Mouse (Mus musculus): Measurements from ENCODE around the gene Olfml2b. TPM values are rescaled to one million over a fixed set of nuclear protein-coding genes. Genes with fewer than 3 reads are reported as not detected.

The Olfml2b gene
- polyA plus RNA-seq, 1 experiment from 2014 or later = 13.6 TPM

DNA sequence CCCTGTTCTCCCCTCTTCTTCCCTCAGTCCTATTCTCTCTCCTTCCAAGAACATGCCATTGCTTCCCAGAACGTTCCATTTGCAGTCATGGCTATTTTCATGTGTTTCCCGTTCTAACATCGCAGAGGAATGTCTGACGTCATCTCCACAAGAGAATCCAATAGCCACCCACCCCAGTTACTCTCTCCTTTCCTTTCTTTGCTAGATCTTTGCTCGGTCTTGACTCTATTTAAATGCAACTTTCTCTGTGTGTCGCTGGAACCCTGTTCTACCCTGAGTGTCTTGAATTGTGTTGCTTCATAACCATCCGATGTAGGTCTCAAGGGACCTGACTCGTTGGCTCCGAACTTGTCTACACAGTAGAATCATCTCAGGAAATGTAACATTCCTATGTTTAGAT lies 55.2 kb downstream of the Olfml2b start:
- Histone ChIP-seq H3K27me3 (no peaks in the 10 kb centered on the region), H3K4me2 (replicated peaks) (no peak overlapping the region), H3K27ac (no peak overlapping the region), H3K4me3 (no peak overlapping the region), H3K9ac (no peak overlapping the region), H3K9me3 (no peaks in the 10 kb centered on the region), H3K4me1 (peaks cover 10% of the 10 kb centered on the region; the same call in 1 of the 2 replicates), H3K36me3 (no peaks in the 10 kb centered on the region)
- 78% methylated on average over 9 of the region's 9 CpGs for WGBS
- ATAC-seq (ENCODE audit: insufficient number of reproducible peaks, insufficient read depth, low FRiP score, low TSS enrichment) = no peak

DNA sequence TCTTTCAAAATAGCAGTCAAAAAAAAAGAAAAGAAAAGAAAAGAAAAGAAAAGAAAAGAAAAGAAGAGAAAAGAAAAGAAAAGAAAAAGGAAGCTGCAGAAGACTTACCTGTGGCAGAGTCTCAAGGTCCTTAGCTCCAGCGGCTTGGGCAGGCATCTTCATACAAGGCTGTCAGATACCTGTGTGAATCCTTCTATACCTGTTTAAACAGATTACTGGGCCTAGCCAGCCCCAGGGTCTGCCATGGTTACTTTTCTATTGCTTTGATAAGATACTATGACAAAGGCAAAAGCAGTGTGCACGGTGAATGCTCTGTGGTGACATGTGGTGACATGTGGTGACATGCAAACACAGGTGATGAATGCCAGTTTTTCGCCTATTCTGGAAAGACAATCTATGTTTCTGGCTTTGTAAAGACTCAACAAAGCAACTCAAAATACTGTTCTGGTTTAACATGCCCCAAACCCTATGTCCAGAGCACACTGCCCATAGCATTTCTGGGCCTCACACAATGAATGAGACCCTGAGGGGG lies 56.2 kb downstream of the Olfml2b start:
- no peaks in the 10 kb centered on the region for H3K36me3 ChIP-seq
- H3K4me3 ChIP-seq = no peak overlapping the region
- no peaks in the 10 kb centered on the region for H3K27me3 ChIP-seq
- no peaks in the 10 kb centered on the region for H3K9me3 ChIP-seq
- H3K27ac ChIP-seq = no peak overlapping the region
- no peak overlapping the region for H3K4me2 ChIP-seq (replicated peaks)
- 70% methylated on average over 3 of the region's 3 CpGs for WGBS
- no peak overlapping the region for H3K9ac ChIP-seq
- no peak for ATAC-seq (ENCODE audit: insufficient number of reproducible peaks, insufficient read depth, low FRiP score, low TSS enrichment)
- peaks cover 10% of the 10 kb centered on the region; the same call in 1 of the 2 replicates for H3K4me1 ChIP-seq

DNA sequence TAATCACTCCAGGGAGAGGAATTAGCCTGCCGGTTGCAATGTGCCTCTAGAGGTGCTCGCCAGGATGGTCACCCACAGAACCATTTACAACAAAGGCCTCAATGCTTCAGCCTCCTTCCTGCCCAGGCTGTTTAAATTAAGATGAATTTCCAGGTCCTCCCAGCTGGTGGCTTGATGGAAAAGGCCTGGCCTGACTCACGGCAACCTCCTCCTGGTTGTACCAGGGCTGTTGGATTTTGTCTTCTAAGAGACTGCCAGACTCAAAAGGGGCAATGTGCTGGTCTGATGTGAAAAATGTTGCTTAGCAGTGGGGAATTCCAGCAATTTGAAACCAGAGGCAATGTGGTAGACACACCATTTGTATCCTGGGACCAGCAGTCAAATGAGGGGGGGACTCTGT lies 56.8 kb downstream of the Olfml2b start:
- no peak for ATAC-seq (ENCODE audit: insufficient number of reproducible peaks, insufficient read depth, low FRiP score, low TSS enrichment)
- H3K9me3 ChIP-seq = no peaks in the 10 kb centered on the region
- H3K27ac ChIP-seq = 0 out of 2 replicates have a peak overlapping the region, but pooled peaks have one; percentile 1
- no peak overlapping the region for H3K4me2 ChIP-seq (replicated peaks)
- H3K27me3 ChIP-seq = no peaks in the 10 kb centered on the region
- WGBS = 29% methylated on average over 3 of the region's 3 CpGs
- H3K4me1 ChIP-seq = peaks cover 10% of the 10 kb centered on the region; the same call in 1 of the 2 replicates
- no peaks in the 10 kb centered on the region for H3K36me3 ChIP-seq
- no peak overlapping the region for H3K9ac ChIP-seq
- no peak overlapping the region for H3K4me3 ChIP-seq

DNA sequence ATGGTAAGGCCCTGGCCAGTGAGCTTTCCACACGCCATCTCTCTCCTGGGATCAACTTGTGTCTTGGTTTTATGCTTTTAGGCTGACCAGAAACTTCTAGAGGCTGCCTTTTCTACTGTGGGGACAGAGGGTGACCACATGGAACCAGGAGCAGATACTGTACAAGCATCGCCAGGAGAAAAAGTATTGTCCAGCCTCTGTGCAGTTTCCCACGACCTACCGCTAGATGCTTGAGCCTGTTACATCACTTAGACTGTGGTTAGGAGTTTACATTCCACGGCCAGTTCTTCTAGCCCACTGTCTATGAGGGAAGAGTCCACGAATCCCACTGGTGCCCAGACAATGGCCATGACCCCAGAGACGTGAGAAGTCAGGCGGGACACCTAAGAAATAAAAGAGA lies 57.2 kb downstream of the Olfml2b start:
- H3K4me1 ChIP-seq = peaks cover 10% of the 10 kb centered on the region; the same call in 1 of the 2 replicates
- no peaks in the 10 kb centered on the region for H3K27me3 ChIP-seq
- no peak overlapping the region for H3K9ac ChIP-seq
- 84% methylated on average over 8 of the region's 8 CpGs for WGBS
- H3K4me2 ChIP-seq (replicated peaks) = no peak overlapping the region
- 0 out of 2 replicates have a peak overlapping the region, but pooled peaks have one; percentile 1 for H3K27ac ChIP-seq
- no peak overlapping the region for H3K4me3 ChIP-seq
- H3K36me3 ChIP-seq = no peaks in the 10 kb centered on the region
- H3K9me3 ChIP-seq = no peaks in the 10 kb centered on the region
- ATAC-seq (ENCODE audit: insufficient number of reproducible peaks, insufficient read depth, low FRiP score, low TSS enrichment) = no peak

DNA sequence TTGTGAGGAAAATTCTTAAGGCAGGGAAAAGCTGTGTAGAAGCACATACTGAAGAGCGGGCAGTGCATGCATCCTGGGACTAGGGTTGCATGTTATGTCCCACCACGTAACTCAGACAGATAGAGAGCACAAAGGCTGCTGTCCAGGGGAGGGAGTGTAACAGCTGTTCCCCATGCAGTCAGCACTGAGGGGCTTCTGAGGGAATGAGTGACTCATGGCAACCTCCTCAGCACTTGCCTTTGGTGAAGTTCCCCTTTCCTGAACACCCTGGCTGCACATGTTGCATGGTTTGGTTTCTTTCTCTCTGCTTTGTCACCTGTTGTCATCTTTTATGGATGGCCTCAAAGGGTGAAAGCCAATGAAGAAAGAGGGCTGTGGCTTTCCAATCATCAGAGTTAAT lies 57.9 kb downstream of the Olfml2b start:
- H3K9ac ChIP-seq = no peak overlapping the region
- no peaks in the 10 kb centered on the region for H3K27me3 ChIP-seq
- H3K27ac ChIP-seq = no peak overlapping the region
- no peaks in the 10 kb centered on the region for H3K36me3 ChIP-seq
- H3K4me2 ChIP-seq (replicated peaks) = no peak overlapping the region
- no peak overlapping the region for H3K4me3 ChIP-seq
- no peak for ATAC-seq (ENCODE audit: insufficient number of reproducible peaks, insufficient read depth, low FRiP score, low TSS enrichment)
- no peaks in the 10 kb centered on the region for H3K9me3 ChIP-seq
- peaks cover 10% of the 10 kb centered on the region; the same call in 1 of the 2 replicates for H3K4me1 ChIP-seq
- WGBS = 76% methylated on average over 2 of the region's 2 CpGs

DNA sequence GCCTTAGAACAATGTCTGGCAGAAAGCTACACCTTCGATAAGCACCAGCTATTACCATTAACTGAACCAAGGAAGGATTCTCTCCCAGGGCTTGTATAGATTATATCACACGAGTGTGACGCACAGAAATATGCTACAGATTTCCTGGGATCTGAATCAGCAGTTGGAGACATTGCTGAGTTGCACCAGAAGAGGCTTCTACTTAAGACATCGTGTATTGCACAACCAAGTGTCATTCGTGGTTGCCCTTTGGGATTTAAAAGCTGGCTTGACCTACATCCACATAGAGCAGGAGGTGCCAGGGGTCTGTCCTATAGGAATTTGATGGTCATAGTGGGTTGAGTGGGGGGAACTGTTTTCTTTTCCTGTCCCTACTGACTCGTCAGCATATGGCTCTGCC lies 58.6 kb downstream of the Olfml2b start:
- Histone ChIP-seq H3K4me2 (replicated peaks) (no peak overlapping the region), H3K27me3 (no peaks in the 10 kb centered on the region), H3K9me3 (no peaks in the 10 kb centered on the region), H3K4me1 (peaks cover 10% of the 10 kb centered on the region; the same call in 1 of the 2 replicates), H3K36me3 (no peaks in the 10 kb centered on the region), H3K9ac (no peak overlapping the region), H3K4me3 (no peak overlapping the region), H3K27ac (no peak overlapping the region)
- WGBS = 89% methylated on average over 6 of the region's 6 CpGs
- no peak for ATAC-seq (ENCODE audit: insufficient number of reproducible peaks, insufficient read depth, low FRiP score, low TSS enrichment)

DNA sequence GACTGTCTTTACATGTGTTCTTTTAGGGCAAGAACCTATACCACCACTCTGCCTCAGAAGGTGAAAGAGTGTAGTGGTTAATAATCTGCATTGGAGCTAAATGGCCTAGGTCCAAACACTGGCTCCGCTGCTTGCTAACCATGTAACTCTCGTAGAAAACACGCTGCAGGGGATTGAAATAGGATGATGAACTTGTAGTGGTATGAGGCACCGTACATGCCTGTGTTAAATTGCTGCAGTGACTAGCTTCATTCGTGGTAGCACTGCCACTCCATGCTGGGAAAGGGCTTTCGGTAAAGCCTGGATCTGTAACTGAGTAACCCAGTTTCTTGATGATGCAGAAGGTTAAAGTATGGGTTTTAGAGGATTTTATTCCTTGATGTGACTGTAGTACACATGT lies 59.8 kb downstream of the Olfml2b start:
- no peak overlapping the region for H3K27ac ChIP-seq
- H3K36me3 ChIP-seq = no peaks in the 10 kb centered on the region
- whole genome bisulfite sequencing = 87% methylated on average over 6 of the region's 6 CpGs
- H3K4me2 ChIP-seq (replicated peaks) = no peak overlapping the region
- no peak for ATAC-seq (ENCODE audit: insufficient number of reproducible peaks, insufficient read depth, low FRiP score, low TSS enrichment)
- no peak overlapping the region for H3K4me3 ChIP-seq
- H3K9me3 ChIP-seq = no peaks in the 10 kb centered on the region
- H3K9ac ChIP-seq = no peak overlapping the region
- H3K27me3 ChIP-seq = no peaks in the 10 kb centered on the region
- peaks cover 10% of the 10 kb centered on the region; the same call in 1 of the 2 replicates for H3K4me1 ChIP-seq

DNA sequence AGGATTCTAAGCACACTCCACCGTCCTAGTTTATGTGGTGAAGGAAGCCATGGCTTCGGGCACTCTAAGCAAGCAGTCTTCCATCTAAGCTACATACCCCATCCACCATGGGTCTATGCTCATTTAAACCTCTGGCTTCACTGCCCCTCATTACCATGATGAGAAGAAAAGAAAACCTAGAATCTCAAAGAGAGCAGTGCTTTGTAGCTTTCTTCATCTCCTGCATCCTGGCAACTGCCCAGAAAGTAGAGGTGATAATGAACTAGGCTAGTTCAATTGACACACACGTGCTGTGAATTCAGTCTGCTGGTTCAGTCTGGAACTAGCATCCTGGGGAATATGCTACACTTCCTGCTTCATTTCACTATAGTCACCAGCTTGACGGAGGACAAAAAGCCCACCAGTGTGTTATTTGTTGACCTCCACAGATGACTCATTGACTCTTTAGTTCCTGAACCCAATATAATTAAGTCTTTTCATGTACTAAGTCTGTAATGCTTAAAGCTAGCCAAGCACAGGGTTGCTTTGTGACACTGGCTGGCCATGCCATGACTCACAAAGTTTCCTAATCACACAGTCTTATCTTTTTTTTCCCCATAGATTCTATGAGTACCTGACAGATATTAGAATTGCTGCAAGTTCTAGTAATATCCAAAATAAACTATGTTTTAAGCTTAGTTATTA lies 60.7 kb downstream of the Olfml2b start:
- Histone ChIP-seq H3K4me2 (replicated peaks) (no peak overlapping the region), H3K36me3 (no peaks in the 10 kb centered on the region), H3K9me3 (no peaks in the 10 kb centered on the region), H3K9ac (no peak overlapping the region), H3K4me3 (no peak overlapping the region), H3K27me3 (no peaks in the 10 kb centered on the region), H3K27ac (no peak overlapping the region), H3K4me1 (peaks cover 10% of the 10 kb centered on the region; the same call in 1 of the 2 replicates)
- WGBS = 75% methylated on average over 4 of the region's 4 CpGs
- no peak for ATAC-seq (ENCODE audit: insufficient number of reproducible peaks, insufficient read depth, low FRiP score, low TSS enrichment)

DNA sequence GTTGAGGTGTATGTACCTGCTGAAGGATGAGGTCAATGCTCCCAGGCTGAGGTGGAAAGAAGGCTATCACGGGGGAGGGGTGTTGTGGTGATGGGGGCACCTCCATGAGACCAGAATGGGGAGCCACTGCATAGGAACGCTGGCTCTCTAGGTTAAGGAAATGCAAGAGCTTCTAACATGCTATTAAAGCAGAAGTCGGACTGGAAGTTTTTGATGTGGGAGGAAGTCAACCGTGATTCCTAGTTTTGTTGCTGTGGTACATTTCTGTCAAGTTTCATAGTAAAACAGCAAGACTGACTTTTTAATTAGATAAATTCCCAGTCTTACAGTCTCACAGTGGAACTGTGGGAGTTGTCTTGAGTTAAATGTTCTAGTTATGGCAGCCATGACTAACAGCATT lies 61.7 kb downstream of the Olfml2b start:
- Histone ChIP-seq H3K9ac (no peak overlapping the region), H3K36me3 (no peaks in the 10 kb centered on the region), H3K27me3 (no peaks in the 10 kb centered on the region), H3K4me3 (no peak overlapping the region), H3K27ac (no peak overlapping the region), H3K4me2 (replicated peaks) (no peak overlapping the region), H3K4me1 (peaks cover 7% of the 10 kb centered on the region; the same call in 1 of the 2 replicates), H3K9me3 (no peaks in the 10 kb centered on the region)
- ATAC-seq (ENCODE audit: insufficient number of reproducible peaks, insufficient read depth, low FRiP score, low TSS enrichment) = no peak
- WGBS = 85% methylated on average over 4 of the region's 4 CpGs

DNA sequence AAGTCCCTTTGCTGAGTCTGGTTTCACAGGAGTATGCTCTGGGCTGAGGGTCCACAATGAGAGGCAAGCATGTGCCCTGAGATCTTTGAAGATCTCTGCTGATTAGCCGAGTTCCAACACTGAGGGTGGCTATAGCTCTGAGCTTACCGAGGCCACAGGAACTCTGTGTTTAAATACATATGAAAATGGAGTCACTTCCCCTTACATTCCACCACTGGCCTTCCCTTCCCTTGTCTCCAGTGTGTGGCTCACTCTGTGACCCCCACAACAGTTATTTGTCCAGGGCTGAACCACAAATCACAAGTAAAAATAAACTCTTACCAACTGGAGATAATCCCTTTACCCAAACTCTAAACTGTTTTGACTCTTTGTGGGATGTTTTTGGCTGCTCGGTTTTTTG lies 64.7 kb downstream of the Olfml2b start:
- H3K4me3 ChIP-seq = no peak overlapping the region
- WGBS = 80% methylated on average over 3 of the region's 3 CpGs
- no peak overlapping the region for H3K27ac ChIP-seq
- H3K36me3 ChIP-seq = no peaks in the 10 kb centered on the region
- no peaks in the 10 kb centered on the region for H3K9me3 ChIP-seq
- H3K27me3 ChIP-seq = no peaks in the 10 kb centered on the region
- ATAC-seq (ENCODE audit: insufficient number of reproducible peaks, insufficient read depth, low FRiP score, low TSS enrichment) = no peak
- no peaks in the 10 kb centered on the region for H3K4me1 ChIP-seq
- H3K9ac ChIP-seq = no peak overlapping the region
- no peak overlapping the region for H3K4me2 ChIP-seq (replicated peaks)

DNA sequence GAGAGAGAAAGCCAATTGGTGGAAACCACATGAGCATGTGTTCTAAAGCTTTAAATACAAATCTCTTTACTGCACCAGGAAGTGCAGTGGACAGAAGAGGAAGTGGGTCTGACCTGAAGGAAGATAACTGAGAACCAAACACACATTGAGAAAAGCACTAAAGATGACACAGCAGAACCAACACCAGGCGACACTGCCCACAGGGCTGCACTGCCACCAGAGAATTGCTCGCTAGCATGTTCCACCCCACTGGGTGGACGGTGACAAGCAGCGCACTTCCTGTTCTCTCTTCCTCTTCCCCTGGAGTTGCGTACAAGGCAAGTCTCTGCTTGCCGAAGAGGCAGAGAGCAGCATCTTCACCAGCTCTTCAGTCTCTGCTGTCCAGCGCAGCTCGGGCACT lies 65.1 kb downstream of the Olfml2b start:
- Histone ChIP-seq H3K9me3 (no peaks in the 10 kb centered on the region), H3K4me3 (no peak overlapping the region), H3K27me3 (no peaks in the 10 kb centered on the region), H3K36me3 (no peaks in the 10 kb centered on the region), H3K27ac (no peak overlapping the region), H3K4me1 (no peaks in the 10 kb centered on the region), H3K9ac (no peak overlapping the region), H3K4me2 (replicated peaks) (no peak overlapping the region)
- no peak for ATAC-seq (ENCODE audit: insufficient number of reproducible peaks, insufficient read depth, low FRiP score, low TSS enrichment)
- 93% methylated on average over 8 of the region's 8 CpGs for WGBS

DNA sequence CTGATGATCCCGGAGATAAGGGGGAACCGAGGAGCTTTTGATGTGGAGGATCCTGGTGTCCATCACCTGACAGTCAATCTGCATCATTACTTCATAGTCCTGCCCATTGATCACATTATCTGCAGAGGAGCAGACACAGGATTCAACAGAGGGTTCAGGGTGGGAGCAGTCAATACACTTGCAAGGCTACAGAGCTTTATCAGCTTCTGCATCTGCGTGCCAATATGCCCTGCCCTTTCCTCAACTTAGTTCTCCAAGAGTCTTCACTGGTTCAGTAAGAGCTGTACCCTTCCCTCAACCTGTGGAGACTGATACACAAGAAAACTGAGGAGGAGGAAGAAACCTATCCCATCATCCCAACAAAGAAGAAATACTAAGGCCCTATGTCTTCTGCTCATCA lies 65.6 kb downstream of the Olfml2b start:
- Histone ChIP-seq H3K27me3 (no peaks in the 10 kb centered on the region), H3K4me1 (no peaks in the 10 kb centered on the region), H3K4me3 (no peak overlapping the region), H3K9me3 (no peaks in the 10 kb centered on the region), H3K4me2 (replicated peaks) (no peak overlapping the region), H3K36me3 (no peaks in the 10 kb centered on the region), H3K27ac (no peak overlapping the region), H3K9ac (no peak overlapping the region)
- WGBS = 97% methylated on average over 3 of the region's 3 CpGs
- no peak for ATAC-seq (ENCODE audit: insufficient number of reproducible peaks, insufficient read depth, low FRiP score, low TSS enrichment)

Measured in embryonic facial prominence, embryonic 12.5 days (tissue).